20 mouse cellular contexts compared by ENCODE assay signal in genomic region chr1:193508271-193508670, GRCm38 (mm10).
DNase-seq lines count a peak whose midpoint lies in the region; ATAC-seq and TF ChIP-seq lines count a peak whose summit lies in the region.
"Had no signal": no experiment of that assay in that cellular context is flagged by ENCODE, and none has a peak within 500 bp of the region (broad histone marks: within the 10 kb centered on the region; RNA-seq: fewer than 3 reads in every experiment).

No protein-coding gene starts in this region.

- no peak overlapping the region for H3K4me3 ChIP-seq in kidney, embryonic 15.5 days (replicated peaks)
- peak overlapping the region; percentile 77 for H3K4me3 ChIP-seq in ES-Bruce4 (ENCODE audit: low read depth, low read length)
- H3K4me3 ChIP-seq in embryonic facial prominence, embryonic 12.5 days = peak overlapping the region; percentile 22
- peak overlapping the region; percentile 31 for H3K4me3 ChIP-seq in limb, embryonic 13.5 days
- H3K4me3 ChIP-seq in hindbrain, embryonic 16.5 days (ENCODE audit: low read length) = no peak overlapping the region
- H3K4me3 ChIP-seq in liver, postnatal 0 days (ENCODE audit: low read depth, low read length) = no peak overlapping the region
- H3K4me3 ChIP-seq: forebrain, embryonic 13.5 days; heart, embryonic 13.5 days; hindbrain, embryonic 10.5 days; layer of hippocampus, adult 2 months; neural tube, embryonic 15.5 days had no signal

- TF ChIP-seq EP300 in ES-Bruce4 (IDR thresholded peaks at IDR 0.05; ENCODE audit: insufficient read depth, low read depth, low read length) = peak; percentile 68; the same call in 1 of the 2 replicates
- TF ChIP-seq EP300 in liver, postnatal 0 days (IDR thresholded peaks at IDR 0.05; ENCODE audit: low read depth) = no peak

- no peak for ATAC-seq in kidney, embryonic 15.5 days (replicated peaks; ENCODE audit: low FRiP score)
- no peak for ATAC-seq in embryonic facial prominence, embryonic 12.5 days (ENCODE audit: insufficient number of reproducible peaks, insufficient read depth, low FRiP score, low TSS enrichment)
- ATAC-seq in limb, embryonic 13.5 days (ENCODE audit: low FRiP score, low read depth) = no peak
- ATAC-seq in hindbrain, embryonic 16.5 days = no peak
- ATAC-seq in liver, postnatal 0 days = no peak
- ATAC-seq: forebrain, embryonic 13.5 days had no signal

- no peak for TF ChIP-seq CTCF in ES-Bruce4 (IDR thresholded peaks at IDR 0.05; ENCODE audit: low read depth, low read length)
- TF ChIP-seq CTCF in liver, postnatal 0 days (IDR thresholded peaks at IDR 0.05; ENCODE audit: low read depth) = no peak

- no peak for TF ChIP-seq POLR2A in ES-Bruce4 (IDR thresholded peaks at IDR 0.05; ENCODE audit: insufficient read depth, low read length)

- H3K9ac ChIP-seq in kidney, embryonic 15.5 days = no peak overlapping the region; the same call in 1 of the 2 replicates
- peak overlapping the region; percentile 67 for H3K9ac ChIP-seq in ES-Bruce4 (ENCODE audit: low read depth, poor library complexity, severe bottlenecking)
- H3K9ac ChIP-seq in embryonic facial prominence, embryonic 12.5 days = no peak overlapping the region
- H3K9ac ChIP-seq in limb, embryonic 13.5 days = peak overlapping the region; percentile 51
- no peak overlapping the region for H3K9ac ChIP-seq in hindbrain, embryonic 16.5 days (ENCODE audit: low read depth, low read length)
- no peak overlapping the region for H3K9ac ChIP-seq in liver, postnatal 0 days (replicated peaks)
- H3K9ac ChIP-seq: forebrain, embryonic 13.5 days; heart, embryonic 13.5 days; neural tube, embryonic 15.5 days had no signal

- peak overlapping the region; percentile 4; the same call in 1 of the 2 replicates for H3K27ac ChIP-seq in kidney, embryonic 15.5 days
- peak overlapping the region; percentile 97 for H3K27ac ChIP-seq in ES-Bruce4 (ENCODE audit: insufficient read depth, low read length)
- peak overlapping the region; percentile 66 for H3K27ac ChIP-seq in embryonic facial prominence, embryonic 12.5 days
- H3K27ac ChIP-seq in limb, embryonic 13.5 days = peak overlapping the region; percentile 23; the same call in 1 of the 2 replicates
- H3K27ac ChIP-seq in hindbrain, embryonic 16.5 days (ENCODE audit: low read depth, low read length) = no peak overlapping the region
- H3K27ac ChIP-seq in liver, postnatal 0 days (ENCODE audit: low read depth) = no peak overlapping the region
- H3K27ac ChIP-seq: forebrain, embryonic 13.5 days; heart, embryonic 13.5 days; hindbrain, embryonic 10.5 days; layer of hippocampus, adult 2 months; neural tube, embryonic 15.5 days had no signal

- no peaks in the 10 kb centered on the region; the same call in 1 of the 2 replicates for H3K27me3 ChIP-seq in kidney, embryonic 15.5 days
- no peaks in the 10 kb centered on the region for H3K27me3 ChIP-seq in ES-Bruce4 (ENCODE audit: control insufficient read depth, insufficient read depth, low read length, poor library complexity, severe bottlenecking)
- H3K27me3 ChIP-seq in embryonic facial prominence, embryonic 12.5 days = no peaks in the 10 kb centered on the region
- H3K27me3 ChIP-seq in limb, embryonic 13.5 days = no peaks in the 10 kb centered on the region
- no peaks in the 10 kb centered on the region for H3K27me3 ChIP-seq in hindbrain, embryonic 16.5 days (replicated peaks; ENCODE audit: control insufficient read depth, insufficient read depth, low read length)
- no peaks in the 10 kb centered on the region for H3K27me3 ChIP-seq in liver, postnatal 0 days (ENCODE audit: insufficient read depth, low read length)
- H3K27me3 ChIP-seq: neural tube, embryonic 15.5 days had no signal

- H3K36me3 ChIP-seq in kidney, embryonic 15.5 days = no peaks in the 10 kb centered on the region
- H3K36me3 ChIP-seq in ES-Bruce4 (ENCODE audit: control insufficient read depth, insufficient read depth, low read length, poor library complexity, severe bottlenecking) = peaks cover 3% of the 10 kb centered on the region
- no peaks in the 10 kb centered on the region for H3K36me3 ChIP-seq in embryonic facial prominence, embryonic 12.5 days
- no peaks in the 10 kb centered on the region for H3K36me3 ChIP-seq in limb, embryonic 13.5 days
- H3K36me3 ChIP-seq in hindbrain, embryonic 16.5 days (ENCODE audit: control insufficient read depth, insufficient read depth, low read length) = no peaks in the 10 kb centered on the region
- H3K36me3 ChIP-seq in liver, postnatal 0 days (replicated peaks; ENCODE audit: insufficient read depth, low read length) = no peaks in the 10 kb centered on the region
- H3K36me3 ChIP-seq: heart, embryonic 13.5 days; hindbrain, embryonic 10.5 days; neural tube, embryonic 15.5 days had no signal

- DNase-seq in kidney, postnatal 25 days = no peak
- no peak for DNase-seq in liver, postnatal 0 days
- DNase-seq in kidney, adult 11 months = no peak
- DNase-seq: adrenal gland, postnatal 36 days; cerebellum, adult 9-11 months; kidney, adult 8-10 months; lung, postnatal 36 days; thymus, postnatal 4 days had no signal

- H3K9me3 ChIP-seq in kidney, embryonic 15.5 days (replicated peaks) = no peaks in the 10 kb centered on the region
- no peaks in the 10 kb centered on the region for H3K9me3 ChIP-seq in ES-Bruce4 (replicated peaks; ENCODE audit: control insufficient read depth, insufficient read depth, low read length, poor library complexity, severe bottlenecking)
- no peaks in the 10 kb centered on the region for H3K9me3 ChIP-seq in embryonic facial prominence, embryonic 12.5 days
- H3K9me3 ChIP-seq in limb, embryonic 13.5 days = no peaks in the 10 kb centered on the region
- H3K9me3 ChIP-seq in hindbrain, embryonic 16.5 days (ENCODE audit: control insufficient read depth, low read length) = no peaks in the 10 kb centered on the region
- H3K9me3 ChIP-seq in liver, postnatal 0 days (ENCODE audit: low read length) = no peaks in the 10 kb centered on the region
- H3K9me3 ChIP-seq: forebrain, embryonic 13.5 days; heart, embryonic 13.5 days; hindbrain, embryonic 10.5 days; neural tube, embryonic 15.5 days had no signal

- peaks cover 24% of the 10 kb centered on the region; the same call in 1 of the 2 replicates for H3K4me1 ChIP-seq in kidney, embryonic 15.5 days
- peaks cover 15% of the 10 kb centered on the region for H3K4me1 ChIP-seq in ES-Bruce4 (ENCODE audit: control insufficient read depth, insufficient read depth, low read length)
- H3K4me1 ChIP-seq in embryonic facial prominence, embryonic 12.5 days = no peaks in the 10 kb centered on the region
- peaks cover 7% of the 10 kb centered on the region for H3K4me1 ChIP-seq in limb, embryonic 13.5 days
- no peaks in the 10 kb centered on the region for H3K4me1 ChIP-seq in hindbrain, embryonic 16.5 days (ENCODE audit: control insufficient read depth, insufficient read depth, low read depth, low read length)
- H3K4me1 ChIP-seq in liver, postnatal 0 days (ENCODE audit: insufficient read depth) = no peaks in the 10 kb centered on the region
- H3K4me1 ChIP-seq: heart, embryonic 13.5 days had no signal

- H3K4me2 ChIP-seq in kidney, embryonic 15.5 days = peak overlapping the region; percentile 29; the same call in 1 of the 2 replicates
- peak overlapping the region; percentile 31; the same call in 1 of the 2 replicates for H3K4me2 ChIP-seq in embryonic facial prominence, embryonic 12.5 days (replicated peaks)
- peak overlapping the region; percentile 49 for H3K4me2 ChIP-seq in limb, embryonic 13.5 days (replicated peaks)
- no peak overlapping the region for H3K4me2 ChIP-seq in hindbrain, embryonic 16.5 days (ENCODE audit: low read length)
- no peak overlapping the region for H3K4me2 ChIP-seq in liver, postnatal 0 days (ENCODE audit: low read depth, low read length)
- H3K4me2 ChIP-seq: forebrain, embryonic 13.5 days; heart, embryonic 13.5 days; liver, embryonic 11.5 days; midbrain, embryonic 11.5 days; neural tube, embryonic 15.5 days had no signal

Comparison
In these comparisons a context has a peak if more than half of its experiments do, and no peak if none do; other contexts are left out.
1. H3K27ac ChIP-seq: peak in kidney, embryonic 15.5 days (single experiment), ES-Bruce4 (single experiment), embryonic facial prominence, embryonic 12.5 days (single experiment) and limb, embryonic 13.5 days (single experiment); none in hindbrain, embryonic 16.5 days (single experiment) and liver, postnatal 0 days (single experiment).
2. H3K4me2 ChIP-seq: peak in kidney, embryonic 15.5 days (single experiment), embryonic facial prominence, embryonic 12.5 days (single experiment) and limb, embryonic 13.5 days (single experiment); none in hindbrain, embryonic 16.5 days (single experiment) and liver, postnatal 0 days (single experiment).
3. H3K4me3 ChIP-seq: peak in ES-Bruce4 (single experiment), embryonic facial prominence, embryonic 12.5 days (single experiment) and limb, embryonic 13.5 days (single experiment); none in kidney, embryonic 15.5 days (single experiment), hindbrain, embryonic 16.5 days (single experiment) and liver, postnatal 0 days (single experiment).
4. H3K9ac ChIP-seq: peak in ES-Bruce4 (single experiment) and limb, embryonic 13.5 days (single experiment); none in kidney, embryonic 15.5 days (single experiment), embryonic facial prominence, embryonic 12.5 days (single experiment), hindbrain, embryonic 16.5 days (single experiment) and liver, postnatal 0 days (single experiment).